Mouse (Mus musculus) stomach, postnatal 0 days (tissue): ENCODE results near the gene Selenof.

ENCODE experiments used
- CTCF ChIP-seq: IDR thresholded peaks from 2 replicates; pipeline ENCODE4 v1.5.1; 2016; ENCODE audit warnings: antibody characterized with exemption, low read depth, mild to moderate bottlenecking, moderate library complexity
- EP300 ChIP-seq: optimal IDR thresholded peaks from 2 replicates; pipeline ENCODE3; 2016; ENCODE audit warnings: antibody characterized with exemption

DNA sequence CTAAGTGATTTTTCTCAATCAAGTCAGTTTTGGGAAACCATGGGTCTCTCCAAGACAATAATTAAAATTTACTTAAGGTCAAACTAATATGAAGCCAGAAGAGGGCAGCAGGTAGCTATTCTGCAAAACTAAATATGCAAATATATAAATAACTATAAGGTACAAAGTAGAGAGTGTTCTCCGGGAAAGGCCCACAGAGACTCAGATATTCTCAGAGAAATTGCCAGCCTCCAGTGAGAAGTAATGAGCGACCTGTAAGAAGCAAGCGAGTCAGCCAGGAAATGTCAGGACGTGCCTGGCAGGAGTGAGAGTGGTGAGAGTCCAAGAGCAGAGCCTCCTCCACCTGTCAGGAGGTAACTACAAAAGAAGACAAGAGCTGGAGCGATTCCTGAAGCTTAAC lies 39.1 kb upstream of the Selenof start:
- TF ChIP-seq CTCF (peak; percentile 74), EP300 (no peak)
